Mouse (Mus musculus) large intestine, adult 2 months (tissue): Measurements from ENCODE around the gene Gm49391. TPM values are rescaled to one million over a fixed set of nuclear protein-coding genes. Genes with fewer than 3 reads are reported as not detected.
"Not testable (repeated sequence)": the region's sequence is repeated elsewhere in the genome, so short reads cannot be mapped to it uniquely, and the experiment has no call there.

Experiments used
- DNase-seq: peaks from one replicate; pipeline ENCODE4 v3.0.0-alpha.2; 2012; ENCODE audit warnings: low read depth, low spot score
- WGBS: fragments of 180-500 bp; shearing (Covaris S2); methylation state at CpG from one replicate; pipeline ENCODE4 v1.1.7; 2018; 5-methylcytosine and 5-hydroxymethylcytosine counted together
- polyA plus RNA-seq: library from polyadenylated mRNA; depleted of rRNA; stranded (reverse); fragments of >200 nt; gene quantifications from 2 replicates; pipeline ENCODE4 v1.2.3, GENCODE M21; 2012; rRNA removed

Gm49391 gene
- polyA plus RNA-seq, result 0.41 TPM in 1 of 2 replicates, not detected in the other

- no peak for DNase-seq
- 44% methylated on average over 5 of the region's 5 CpGs for WGBS
These were observed at the start of gene Gm49391, which contains the start of gene Ctla2a for GRCm38 (mm10) chr13:60936500-60936901. Gm49391 (minus strand) TSS chr13:60936571. Ctla2a (minus strand) TSS chr13:60936625.

DNA sequence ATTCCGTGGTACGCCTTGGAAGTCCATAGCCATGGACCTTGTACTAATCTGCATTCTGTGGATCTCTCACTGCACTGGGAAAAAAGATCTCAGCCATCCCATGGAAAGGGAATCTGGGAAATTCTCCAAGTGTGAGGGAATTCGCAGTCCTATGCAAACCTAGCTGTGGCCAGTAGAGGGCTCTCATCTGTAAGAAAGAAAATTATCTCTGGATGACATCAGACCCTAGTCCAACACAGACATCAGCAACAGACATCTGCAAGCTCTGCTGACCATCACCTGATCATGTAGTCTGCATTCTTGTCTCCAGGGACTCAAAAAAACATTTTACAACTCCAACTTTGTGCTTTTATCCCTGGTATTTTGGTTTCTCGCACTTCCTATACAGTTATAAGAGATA, 35.9 kb upstream of the Gm49391 start:
- not testable (repeated sequence) for DNase-seq
- WGBS, result 74% methylated on average over 4 of the region's 4 CpGs

- 49% methylated on average over 4 of the region's 5 CpGs for WGBS
- DNase-seq, result not testable (repeated sequence)
These were observed 27.6 kb upstream of the Gm49391 start for GRCm38 (mm10) chr13:60963985-60964384.

- 57% methylated on average over 5 of the region's 5 CpGs for WGBS
- no peak for DNase-seq
These were observed 25.3 kb upstream of the Gm49391 start for GRCm38 (mm10) chr13:60961706-60962105.

GRCm38 (mm10) chr13:60941884-60942283, 5.5 kb upstream of the Gm49391 start, which contains the start of gene Tpbpa:
Tpbpa (minus strand) TSS chr13:60941984.
- not testable (repeated sequence) for DNase-seq
- 72% methylated on average over 3 of the region's 3 CpGs for WGBS

- WGBS, result 54% methylated on average over 2 of the region's 2 CpGs
- not testable (repeated sequence) for DNase-seq
These were observed 881 bp downstream of the Gm49391 start, which contains the start of gene Gm49393 for GRCm38 (mm10) chr13:60935490-60935889. Gm49393 (minus strand) TSS chr13:60935590.

GRCm38 (mm10) chr13:60904780-60905179, 31.6 kb downstream of the Gm49391 start, which contains the start of gene Tpbpb:
Tpbpb (minus strand) TSS chr13:60904880.
- DNase-seq, result not testable (repeated sequence)
- WGBS, result 81% methylated on average over 2 of the region's 2 CpGs

GRCm38 (mm10) chr13:60897328-60897727, 39.0 kb downstream of the Gm49391 start, which contains the start of gene Ctla2b:
Ctla2b (minus strand) TSS chr13:60897447.
- 63% methylated on average over 3 of the region's 3 CpGs for WGBS
- no peak for DNase-seq

DNA sequence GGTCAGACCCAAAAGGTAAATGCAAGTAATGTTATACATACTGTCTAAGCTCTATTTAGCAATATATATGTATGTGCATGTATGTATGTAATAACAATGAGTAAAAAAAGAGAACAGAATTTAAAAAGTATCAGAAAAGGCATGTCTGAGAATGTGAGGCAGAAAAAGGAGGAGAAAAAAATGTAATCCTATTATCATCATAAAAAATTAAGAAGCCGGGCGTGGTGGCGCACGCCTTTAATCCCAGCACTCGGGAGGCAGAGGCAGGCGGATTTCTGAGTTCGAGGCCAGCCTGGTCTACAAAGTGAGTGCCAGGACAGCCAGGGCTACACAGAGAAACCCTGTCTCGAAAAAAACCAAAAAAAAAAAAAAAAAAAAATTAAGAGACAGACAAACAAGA, 39.6 kb downstream of the Gm49391 start, which contains the start of gene Gm49392:
Gm49392 (minus strand) TSS at position 101 of the 400 bp plus-strand sequence.
- WGBS, result 82% methylated on average over 8 of the region's 8 CpGs
- not testable (repeated sequence) for DNase-seq

DNA sequence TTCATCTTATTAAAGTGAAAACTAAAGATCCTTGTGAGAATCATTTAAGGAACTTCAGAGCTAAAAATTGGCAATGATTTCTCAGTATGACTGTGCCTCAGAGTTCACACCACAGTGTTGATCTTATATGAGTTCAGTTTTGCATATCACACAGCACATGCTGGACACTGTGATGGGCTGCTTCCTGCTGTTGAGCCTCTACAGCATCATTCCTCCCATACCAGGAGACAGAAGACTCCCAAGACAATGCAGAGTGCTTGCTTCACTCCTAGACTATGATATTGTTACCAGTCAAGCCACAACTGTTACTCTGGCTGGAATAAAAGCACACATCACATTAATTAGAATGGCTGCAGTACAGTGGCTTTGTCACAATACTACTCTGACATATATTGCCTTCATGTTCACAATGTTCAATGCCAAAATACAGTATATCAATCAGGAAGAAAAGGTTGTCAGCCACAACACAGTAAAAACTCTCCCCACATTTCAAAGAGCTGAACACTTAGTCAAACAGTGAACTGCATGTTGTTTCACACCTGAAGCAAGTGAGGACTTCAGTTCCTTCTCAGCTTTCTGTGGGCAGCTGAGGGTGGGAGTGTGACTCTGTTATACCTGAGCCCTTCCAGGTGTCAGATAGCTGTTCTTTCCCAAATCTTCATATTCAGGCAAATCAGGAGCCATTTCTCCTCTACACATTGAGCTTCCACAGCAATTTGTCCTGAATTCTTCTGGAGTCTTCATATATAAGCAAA, 40.8 kb downstream of the Gm49391 start:
- no peak for DNase-seq

GRCm38 (mm10) chr13:60892301-60892700, 44.1 kb downstream of the Gm49391 start:
- DNase-seq, result no peak
- WGBS, result 79% methylated on average over 1 of the region's 1 CpGs

DNA sequence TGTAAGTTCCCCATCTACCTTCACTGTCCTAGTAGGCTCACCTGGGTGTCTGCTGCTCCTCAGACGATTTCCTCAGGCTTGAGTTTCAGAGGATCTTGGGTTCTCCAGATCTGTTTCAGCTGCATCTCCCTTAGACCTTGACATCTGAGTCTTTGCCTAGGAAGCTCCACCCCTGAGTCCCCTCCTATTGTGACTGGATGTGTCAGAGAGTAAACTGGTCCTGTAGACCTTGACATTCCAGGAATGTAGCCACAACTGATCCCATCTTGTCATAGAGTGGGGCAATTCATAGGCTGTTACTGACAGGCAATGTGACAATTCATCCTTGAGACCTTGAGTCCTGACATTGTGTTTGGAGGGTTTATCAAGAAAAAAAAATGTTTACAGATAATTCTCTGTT, 72.1 kb downstream of the Gm49391 start, which contains the start of gene 4930486L24Rik:
4930486L24Rik (minus strand) TSS at position 195 of the 400 bp plus-strand sequence.
- WGBS, result 69% methylated on average over 1 of the region's 1 CpGs
- no peak for DNase-seq

GRCm38 (mm10) chr13:60848241-60849120, 87.9 kb downstream of the Gm49391 start:
- WGBS, result 72% methylated on average over 4 of the region's 4 CpGs
- DNase-seq, result no peak

Other genes with a start within 250 kb of the Gm49391 start
- not detected in 2 replicates for gene BC051665, start 150.2 kb downstream of the Gm49391 start, polyA plus RNA-seq
- not detected in 2 replicates for gene Ctsll3, start 133.7 kb downstream of the Gm49391 start, polyA plus RNA-seq
- not detected in 2 replicates for gene 4930486L24Rik, start 72.1 kb downstream of the Gm49391 start, polyA plus RNA-seq
- 0.14 and 0.15 TPM in 2 replicates for gene Gm49392, start 39.7 kb downstream of the Gm49391 start, polyA plus RNA-seq
- gene Ctla2b, start 39.1 kb downstream of the Gm49391 start, polyA plus RNA-seq, result 0.66 and 0.83 TPM in 2 replicates
- not detected in 2 replicates for gene Tpbpb, start 31.7 kb downstream of the Gm49391 start, polyA plus RNA-seq
- gene Gm49393, start 981 bp downstream of the Gm49391 start, polyA plus RNA-seq, result not detected in 2 replicates
- 2.5 and 2.8 TPM in 2 replicates for gene Ctla2a, start 54 bp upstream of the Gm49391 start, polyA plus RNA-seq
- gene Tpbpa, start 5.4 kb upstream of the Gm49391 start, polyA plus RNA-seq, result not detected in 2 replicates
- gene Ctsj, start 69.4 kb upstream of the Gm49391 start, polyA plus RNA-seq, result not detected in 2 replicates
- not detected in 2 replicates for gene Ctsq, start 104.1 kb upstream of the Gm49391 start, polyA plus RNA-seq
- not detected in 2 replicates for gene Ctsr, start 227.7 kb upstream of the Gm49391 start, polyA plus RNA-seq